Mouse (Mus musculus) midbrain, embryonic 15.5 days (tissue): ENCODE results near the gene Myo1a. TPM values are rescaled to one million over a fixed set of nuclear protein-coding genes. Genes with fewer than 3 reads are reported as not detected.

Experiments used
- ATAC-seq: fragments of 200-750 bp; cut with Nextera tagmentation; replicated peaks from 2 replicates; pipeline ENCODE4 v1.8.0; 2017; ENCODE audit warnings: moderate TSS enrichment
- H3K27ac ChIP-seq: fragments of 300-500 bp; sonication (generic); 2 replicates; pipeline ENCODE4 v1.5.1; 2015; ENCODE audit warnings: mild to moderate bottlenecking, inconsistent platforms
- H3K27me3 ChIP-seq: fragments of 300-500 bp; sonication (generic); replicated peaks from 2 replicates; pipeline ENCODE4 v1.6.1; 2015; ENCODE audit warnings: inconsistent platforms
- H3K36me3 ChIP-seq: fragments of 300-500 bp; sonication (generic); replicated peaks from 2 replicates; pipeline ENCODE4 v1.6.1; 2015; ENCODE audit warnings: inconsistent platforms
- H3K4me1 ChIP-seq: fragments of 300-500 bp; sonication (generic); 2 replicates; pipeline ENCODE4 v1.6.1; 2015; ENCODE audit warnings: inconsistent platforms
- H3K4me2 ChIP-seq: fragments of 300-500 bp; sonication (generic); 2 replicates; pipeline ENCODE4 v1.6.1; 2015; ENCODE audit warnings: inconsistent platforms, mild to moderate bottlenecking, moderate library complexity
- H3K4me3 ChIP-seq: fragments of 300-500 bp; sonication (generic); 2 replicates; pipeline ENCODE4 v1.5.1; 2015; ENCODE audit warnings: mild to moderate bottlenecking, inconsistent platforms
- H3K9ac ChIP-seq: fragments of 300-500 bp; sonication (generic); 2 replicates; pipeline ENCODE4 v1.6.1; 2015; ENCODE audit warnings: mild to moderate bottlenecking, inconsistent platforms
- H3K9me3 ChIP-seq: fragments of 300-500 bp; sonication (generic); 2 replicates; pipeline ENCODE4 v1.6.1; 2016; ENCODE audit warnings: inconsistent platforms
- WGBS: fragments of 180-500 bp; shearing (Covaris S2); methylation state at CpG from one replicate; pipeline ENCODE4 v1.1.7; 2015; ENCODE audit warnings: mixed read lengths; 5-methylcytosine and 5-hydroxymethylcytosine counted together
- polyA plus RNA-seq: library from polyadenylated mRNA; unstranded; fragments of >200 nt; fragmentation: Nextera tagmentation; extraction: Ambion mirVana; gene quantifications from 2 replicates; pipeline ENCODE4 v1.2.1, GENCODE M21; 2015

The Myo1a gene
- polyA plus RNA-seq, 1 experiment from 2014 or later, result 0.25 TPM

DNA sequence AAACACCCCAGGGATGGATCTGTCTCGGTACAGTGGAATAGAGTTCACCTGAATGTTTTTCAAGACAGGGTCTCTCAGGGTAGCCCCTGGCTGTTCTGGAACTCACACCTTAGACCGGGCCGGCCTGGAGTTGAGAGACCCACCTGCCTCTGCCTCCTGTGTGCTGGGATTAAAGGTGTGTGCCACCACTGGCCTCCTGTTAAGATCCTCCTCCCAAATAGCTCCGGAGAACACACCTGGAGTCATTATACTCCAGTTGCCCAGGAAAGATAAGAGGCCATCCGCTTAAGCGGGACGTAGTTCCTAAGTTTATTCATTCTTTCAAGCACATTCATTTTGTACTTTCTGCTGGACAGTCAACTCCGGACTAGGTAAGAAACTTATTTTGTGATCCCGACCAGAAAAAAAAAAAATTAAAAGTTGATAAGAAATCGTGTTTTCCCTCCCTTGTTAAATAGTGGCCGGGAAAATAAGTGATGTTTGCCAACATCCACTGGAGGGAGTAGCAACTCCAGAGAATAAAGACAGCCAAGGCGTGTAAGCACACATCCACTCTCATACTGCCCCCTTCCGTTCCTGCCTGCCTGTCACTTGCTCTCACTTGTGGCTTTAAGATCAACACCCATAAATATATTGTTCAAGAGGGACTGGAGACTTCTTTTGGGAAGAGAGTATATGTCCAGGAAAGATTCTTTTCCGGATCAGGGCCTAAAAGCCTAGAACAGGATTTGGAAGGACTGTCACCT lies 27.2 kb upstream of the Myo1a start:
- Histone ChIP-seq H3K4me2 (peak overlapping the region; percentile 98), H3K4me3 (peak overlapping the region; percentile 66), H3K27me3 (no peaks in the 10 kb centered on the region), H3K4me1 (peaks cover 15% of the 10 kb centered on the region), H3K36me3 (no peaks in the 10 kb centered on the region), H3K9ac (peak overlapping the region; percentile 72), H3K27ac (no peak overlapping the region), H3K9me3 (no peaks in the 10 kb centered on the region)
- 8% methylated on average over 14 of the region's 14 CpGs for WGBS
- ATAC-seq, result peak; percentile 21

DNA sequence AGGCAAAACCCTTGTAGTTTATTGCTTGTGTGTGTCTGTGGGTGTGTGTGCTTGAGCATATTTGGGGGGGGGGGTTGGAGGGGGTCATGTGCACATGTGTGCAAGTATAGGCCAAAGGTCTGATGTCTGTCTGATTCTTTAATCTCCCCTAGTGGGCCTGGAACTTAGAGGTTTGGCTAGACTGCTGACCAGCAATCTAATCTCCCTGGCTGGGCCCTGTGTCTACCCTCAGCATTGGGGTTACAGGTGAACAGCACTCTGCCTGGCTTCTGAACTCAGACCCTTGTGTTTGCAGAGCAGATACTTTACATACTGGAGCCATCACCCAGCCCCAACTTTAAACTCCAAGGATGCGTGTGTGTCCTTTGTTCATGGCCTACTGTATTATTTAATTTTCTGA lies 25.8 kb upstream of the Myo1a start:
- no peak for ATAC-seq
- WGBS, result 83% methylated on average over 1 of the region's 1 CpGs
- no peaks in the 10 kb centered on the region for H3K9me3 ChIP-seq
- H3K4me2 ChIP-seq, result no peak overlapping the region
- H3K4me3 ChIP-seq, result no peak overlapping the region
- H3K36me3 ChIP-seq, result no peaks in the 10 kb centered on the region
- H3K27ac ChIP-seq, result no peak overlapping the region
- no peak overlapping the region for H3K9ac ChIP-seq
- peaks cover 15% of the 10 kb centered on the region for H3K4me1 ChIP-seq
- H3K27me3 ChIP-seq, result no peaks in the 10 kb centered on the region

DNA sequence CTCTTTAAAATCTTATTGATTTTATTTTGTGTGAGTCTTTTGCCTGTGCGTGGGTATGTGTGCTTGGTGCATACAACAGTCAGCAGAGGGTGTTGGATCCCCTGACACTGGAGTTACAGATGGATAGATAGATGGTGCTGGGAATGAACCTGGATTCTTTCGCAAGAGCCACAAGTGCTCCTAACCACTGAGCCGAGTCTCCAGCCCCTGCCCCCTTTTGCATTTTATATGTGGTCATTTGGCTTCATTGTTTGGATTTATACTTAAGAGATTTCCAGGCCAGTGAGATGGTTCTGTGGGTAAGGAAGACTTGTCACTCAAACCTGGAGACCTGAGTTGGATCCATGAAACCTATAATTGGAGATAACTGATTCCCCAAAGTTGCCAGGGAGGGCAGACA lies 25.1 kb upstream of the Myo1a start:
- H3K36me3 ChIP-seq, result no peaks in the 10 kb centered on the region
- H3K9ac ChIP-seq, result no peak overlapping the region
- no peak overlapping the region for H3K27ac ChIP-seq
- H3K9me3 ChIP-seq, result no peaks in the 10 kb centered on the region
- no peak overlapping the region for H3K4me3 ChIP-seq
- 82% methylated on average over 3 of the region's 3 CpGs for WGBS
- peaks cover 15% of the 10 kb centered on the region for H3K4me1 ChIP-seq
- H3K27me3 ChIP-seq, result no peaks in the 10 kb centered on the region
- no peak overlapping the region for H3K4me2 ChIP-seq
- no peak for ATAC-seq

DNA sequence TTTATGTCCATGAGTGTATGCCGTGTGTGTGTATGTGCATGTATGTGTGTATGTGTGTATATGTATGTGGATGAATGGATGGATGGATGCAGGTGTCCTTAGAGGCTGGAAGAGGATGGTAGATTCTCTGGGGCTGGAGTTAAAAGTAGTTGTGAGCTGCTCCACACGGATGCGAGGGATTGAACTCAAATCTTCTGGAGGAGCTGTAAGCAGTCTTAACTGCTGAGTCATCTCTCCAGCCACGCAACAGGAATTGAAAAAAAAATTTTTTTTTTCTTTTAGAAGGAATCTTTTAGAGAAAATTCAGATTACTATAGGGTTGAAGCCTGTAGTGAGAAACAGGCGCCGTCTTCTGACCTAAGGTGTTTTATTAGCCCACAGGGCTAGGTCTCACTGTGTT lies 22.1 kb upstream of the Myo1a start:
- no peak for ATAC-seq
- Histone ChIP-seq H3K4me3 (no peak overlapping the region), H3K27ac (no peak overlapping the region), H3K27me3 (no peaks in the 10 kb centered on the region), H3K9ac (no peak overlapping the region), H3K4me1 (peaks cover 4% of the 10 kb centered on the region), H3K36me3 (no peaks in the 10 kb centered on the region), H3K4me2 (no peak overlapping the region), H3K9me3 (no peaks in the 10 kb centered on the region)
- 94% methylated on average over 6 of the region's 6 CpGs for WGBS

DNA sequence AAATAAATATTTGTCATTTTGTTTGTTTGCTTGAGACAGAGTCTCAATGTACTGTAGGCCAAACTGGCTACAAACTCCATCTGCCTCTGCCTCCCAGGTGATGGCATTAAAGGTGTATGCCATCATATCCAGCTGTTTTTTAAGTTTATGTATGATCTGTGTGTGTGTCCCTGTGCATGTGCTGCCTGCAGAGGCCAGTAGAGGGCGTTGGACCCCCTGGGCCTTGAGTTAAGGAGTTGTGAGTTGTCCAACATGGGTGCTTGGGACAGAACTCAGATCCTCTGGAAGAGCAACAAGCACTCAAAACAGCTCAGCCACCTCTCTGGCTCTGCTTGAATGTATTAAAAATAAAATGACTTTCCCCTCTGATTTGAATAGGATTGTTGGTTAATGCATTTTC lies 13.9 kb upstream of the Myo1a start:
- WGBS, result 44% methylated on average over 1 of the region's 1 CpGs
- Histone ChIP-seq H3K27me3 (no peaks in the 10 kb centered on the region), H3K4me3 (no peak overlapping the region), H3K27ac (no peak overlapping the region), H3K9me3 (no peaks in the 10 kb centered on the region), H3K4me1 (no peaks in the 10 kb centered on the region), H3K9ac (no peak overlapping the region), H3K36me3 (0 out of 2 replicates have a peak, but pooled peaks cover under 1% of the 10 kb centered on the region), H3K4me2 (no peak overlapping the region)
- no peak for ATAC-seq

DNA sequence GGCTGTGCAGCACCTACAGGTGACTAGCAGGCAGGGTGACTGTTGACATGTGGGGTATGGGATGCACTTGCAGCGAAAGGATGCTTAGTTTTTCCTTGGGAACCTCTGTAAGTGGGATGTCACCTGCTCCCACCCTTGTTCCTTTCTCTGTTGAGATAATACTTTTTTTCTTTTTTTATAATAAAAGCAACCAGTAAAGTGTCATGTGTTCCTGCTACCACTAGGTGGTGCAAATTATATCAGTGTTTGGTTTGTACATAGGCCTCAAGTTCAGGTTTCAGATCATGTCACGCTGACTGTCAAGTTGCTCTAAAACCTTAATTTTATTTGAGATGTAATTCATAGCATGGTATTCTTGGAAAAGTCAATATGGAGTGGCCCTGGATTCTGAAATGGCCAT lies 10.3 kb upstream of the Myo1a start:
- H3K4me2 ChIP-seq, result no peak overlapping the region
- WGBS, result 58% methylated on average over 2 of the region's 2 CpGs
- no peak overlapping the region for H3K4me3 ChIP-seq
- no peaks in the 10 kb centered on the region for H3K27me3 ChIP-seq
- 0 out of 2 replicates have a peak, but pooled peaks cover 4% of the 10 kb centered on the region for H3K36me3 ChIP-seq
- H3K27ac ChIP-seq, result no peak overlapping the region
- ATAC-seq, result no peak
- H3K4me1 ChIP-seq, result no peaks in the 10 kb centered on the region
- no peak overlapping the region for H3K9ac ChIP-seq
- no peaks in the 10 kb centered on the region for H3K9me3 ChIP-seq

DNA sequence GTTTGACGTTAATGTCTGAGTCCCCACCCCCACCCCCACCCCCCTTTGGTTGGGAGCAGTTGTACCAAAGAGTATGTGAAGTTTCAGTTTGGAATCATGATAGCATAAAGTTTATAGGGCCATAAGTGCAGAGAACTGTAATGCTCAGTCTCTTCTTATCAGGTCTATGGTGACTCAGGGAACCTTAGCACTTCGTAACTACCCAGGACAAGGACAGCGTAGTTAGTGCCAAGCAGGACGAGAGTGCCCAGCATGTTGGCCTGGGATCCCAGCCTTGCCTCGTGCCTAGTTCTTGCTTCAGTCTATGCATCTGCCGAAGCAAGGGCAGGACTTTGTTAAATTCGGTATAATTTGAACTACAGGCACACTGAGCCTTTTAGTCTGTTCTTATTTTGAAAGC lies 9.2 kb upstream of the Myo1a start:
- Histone ChIP-seq H3K9me3 (no peaks in the 10 kb centered on the region), H3K36me3 (0 out of 2 replicates have a peak, but pooled peaks cover 4% of the 10 kb centered on the region), H3K4me1 (no peaks in the 10 kb centered on the region), H3K4me3 (no peak overlapping the region), H3K27ac (no peak overlapping the region), H3K9ac (no peak overlapping the region), H3K27me3 (no peaks in the 10 kb centered on the region), H3K4me2 (no peak overlapping the region)
- no peak for ATAC-seq
- 94% methylated on average over 7 of the region's 7 CpGs for WGBS

DNA sequence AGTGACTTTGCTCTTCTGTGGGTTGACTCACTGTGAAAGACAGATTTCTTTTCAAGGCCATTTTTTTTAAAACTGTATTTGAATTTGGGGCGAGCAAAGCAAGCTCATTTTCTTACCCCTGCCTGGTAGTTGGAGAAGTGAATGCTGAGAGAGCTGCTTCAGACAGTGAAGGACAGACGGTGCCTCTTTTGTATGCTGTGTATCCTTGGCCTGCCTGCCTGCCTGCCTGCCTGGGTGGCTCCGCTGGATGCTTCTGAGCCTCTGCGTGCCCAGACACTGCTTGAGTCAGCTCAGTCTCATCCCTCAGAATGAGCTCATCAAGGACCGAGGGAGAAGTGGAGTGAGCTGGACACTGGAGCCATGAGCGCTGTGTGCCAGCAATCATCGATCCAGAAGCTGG lies 6.0 kb upstream of the Myo1a start:
- 0 out of 2 replicates have a peak, but pooled peaks cover 4% of the 10 kb centered on the region for H3K36me3 ChIP-seq
- no peaks in the 10 kb centered on the region for H3K4me1 ChIP-seq
- no peak overlapping the region for H3K27ac ChIP-seq
- H3K4me3 ChIP-seq, result no peak overlapping the region
- no peak overlapping the region for H3K4me2 ChIP-seq
- H3K9me3 ChIP-seq, result no peaks in the 10 kb centered on the region
- no peak overlapping the region for H3K9ac ChIP-seq
- no peaks in the 10 kb centered on the region for H3K27me3 ChIP-seq
- ATAC-seq, result no peak
- WGBS, result 88% methylated on average over 7 of the region's 7 CpGs

DNA sequence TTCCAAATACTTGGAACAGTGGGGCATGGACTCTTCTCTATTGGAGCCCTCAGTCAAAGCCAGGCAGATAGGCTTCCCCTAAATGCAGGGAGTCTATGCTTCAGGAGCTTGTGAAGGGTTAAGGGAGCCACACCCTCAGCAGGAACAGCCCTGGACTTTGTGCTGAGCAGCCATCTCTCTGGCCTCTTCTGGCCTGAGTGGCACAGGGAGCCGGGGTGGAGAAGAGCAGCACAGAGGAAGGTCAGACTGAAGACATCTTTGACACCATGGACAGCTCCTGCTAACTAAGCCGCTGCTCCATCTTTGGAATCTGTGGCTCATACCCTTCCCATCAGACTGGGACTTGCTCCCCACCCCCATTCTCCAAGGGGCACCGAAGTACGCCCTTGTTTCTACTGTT lies 1.7 kb upstream of the Myo1a start:
- Histone ChIP-seq H3K27ac (no peak overlapping the region), H3K4me3 (no peak overlapping the region), H3K27me3 (no peaks in the 10 kb centered on the region), H3K4me1 (no peaks in the 10 kb centered on the region), H3K9ac (no peak overlapping the region), H3K4me2 (no peak overlapping the region), H3K9me3 (no peaks in the 10 kb centered on the region), H3K36me3 (no peaks in the 10 kb centered on the region)
- WGBS, result 51% methylated on average over 4 of the region's 4 CpGs
- no peak for ATAC-seq

DNA sequence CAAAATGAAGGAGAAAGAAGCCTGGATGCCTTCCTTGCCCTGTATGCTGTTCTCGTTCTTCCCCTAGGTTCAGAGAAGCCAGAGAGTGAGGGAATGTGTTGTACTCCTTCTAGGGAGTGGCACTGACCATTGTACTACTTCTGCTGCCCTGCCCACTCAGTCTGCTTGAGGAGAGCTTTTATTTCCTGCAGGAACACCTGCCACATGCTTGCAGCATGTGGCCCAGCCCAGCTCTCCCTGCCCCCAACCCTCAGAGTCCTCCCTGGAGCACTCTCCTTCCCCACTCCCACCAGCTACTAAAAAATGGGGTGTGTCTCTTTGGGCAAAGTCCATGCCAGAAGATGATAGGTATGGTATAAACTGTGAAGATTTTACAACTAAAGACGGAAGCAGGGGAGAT lies 677 bp upstream of the Myo1a start:
- 61% methylated on average over 2 of the region's 2 CpGs for WGBS
- no peaks in the 10 kb centered on the region for H3K27me3 ChIP-seq
- H3K9ac ChIP-seq, result no peak overlapping the region
- no peaks in the 10 kb centered on the region for H3K4me1 ChIP-seq
- no peak for ATAC-seq
- H3K36me3 ChIP-seq, result no peaks in the 10 kb centered on the region
- H3K9me3 ChIP-seq, result no peaks in the 10 kb centered on the region
- no peak overlapping the region for H3K4me3 ChIP-seq
- H3K4me2 ChIP-seq, result no peak overlapping the region
- no peak overlapping the region for H3K27ac ChIP-seq

DNA sequence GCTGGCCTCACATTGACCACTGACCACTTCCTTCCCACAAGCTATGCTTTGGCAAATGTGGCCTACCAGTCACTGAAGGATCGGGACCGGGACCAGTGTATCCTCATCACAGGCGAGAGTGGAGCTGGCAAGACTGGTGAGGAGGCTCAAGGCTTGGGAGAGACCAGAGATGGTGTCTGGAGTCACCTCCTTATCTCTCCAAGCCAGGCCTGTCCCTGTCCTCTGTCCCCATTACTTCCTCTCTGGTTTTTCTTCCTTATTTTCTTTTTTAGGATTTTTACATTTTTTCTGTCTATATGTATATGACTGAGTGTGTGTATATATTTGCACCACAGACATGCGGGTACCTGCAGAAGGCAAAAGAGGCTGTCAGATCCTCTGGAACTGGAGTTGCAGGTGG lies 813 bp downstream of the Myo1a start:
- H3K9me3 ChIP-seq, result no peaks in the 10 kb centered on the region
- H3K4me3 ChIP-seq, result no peak overlapping the region
- H3K4me1 ChIP-seq, result no peaks in the 10 kb centered on the region
- no peak overlapping the region for H3K9ac ChIP-seq
- 91% methylated on average over 4 of the region's 4 CpGs for WGBS
- no peak overlapping the region for H3K4me2 ChIP-seq
- H3K36me3 ChIP-seq, result no peaks in the 10 kb centered on the region
- no peaks in the 10 kb centered on the region for H3K27me3 ChIP-seq
- ATAC-seq, result no peak
- no peak overlapping the region for H3K27ac ChIP-seq

DNA sequence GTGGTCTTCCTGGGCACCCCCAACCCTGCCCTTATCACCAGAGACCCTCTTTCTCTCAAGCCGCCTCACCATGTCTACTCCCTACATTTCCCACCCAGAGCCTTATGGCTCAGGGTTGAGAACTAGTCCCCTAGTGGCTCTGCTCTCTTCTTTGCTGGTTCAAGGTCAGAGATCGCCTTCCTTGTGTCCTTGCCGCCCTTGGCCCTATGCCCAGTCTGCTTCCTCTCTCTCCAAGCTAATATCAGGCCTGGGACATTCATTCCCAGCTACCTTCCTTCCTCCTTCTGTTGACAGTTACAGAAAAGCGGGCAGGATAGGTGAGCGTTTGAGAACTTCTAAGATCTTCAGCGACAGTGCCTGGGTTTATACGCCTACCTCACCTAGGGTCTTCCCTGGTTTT lies 2.8 kb downstream of the Myo1a start:
- no peaks in the 10 kb centered on the region for H3K36me3 ChIP-seq
- H3K9me3 ChIP-seq, result no peaks in the 10 kb centered on the region
- no peaks in the 10 kb centered on the region for H3K27me3 ChIP-seq
- no peak overlapping the region for H3K27ac ChIP-seq
- H3K4me3 ChIP-seq, result no peak overlapping the region
- H3K4me2 ChIP-seq, result no peak overlapping the region
- ATAC-seq, result no peak
- H3K9ac ChIP-seq, result no peak overlapping the region
- no peaks in the 10 kb centered on the region for H3K4me1 ChIP-seq
- 94% methylated on average over 7 of the region's 7 CpGs for WGBS

DNA sequence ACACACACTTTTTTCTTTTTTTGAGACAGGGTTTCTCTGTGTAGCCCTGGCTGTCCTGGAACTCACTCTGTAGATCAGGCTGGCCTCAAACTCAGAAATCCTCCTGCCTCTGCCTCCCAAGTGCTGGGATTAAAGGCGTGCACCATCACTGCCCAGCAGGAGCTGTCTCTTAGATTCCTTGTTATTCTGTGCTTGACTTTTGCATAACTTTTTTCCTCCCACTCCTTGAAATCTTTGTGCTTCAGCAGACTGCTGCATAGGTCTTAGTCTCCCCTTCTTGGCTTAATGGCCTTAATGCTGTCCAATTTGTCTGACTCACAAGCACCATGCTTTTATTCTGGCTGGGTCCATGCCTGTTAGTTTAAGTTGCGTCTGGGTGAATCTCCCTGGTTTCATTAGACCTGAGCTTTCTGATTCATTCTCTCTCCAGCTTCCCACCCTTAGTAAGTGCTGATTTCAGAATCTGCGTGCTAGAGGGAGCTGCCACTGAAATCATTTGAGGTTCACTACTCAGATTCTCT lies 3.9 kb downstream of the Myo1a start:
- ATAC-seq, result no peak
- Histone ChIP-seq H3K4me2 (no peak overlapping the region), H3K36me3 (no peaks in the 10 kb centered on the region), H3K27me3 (no peaks in the 10 kb centered on the region), H3K4me3 (no peak overlapping the region), H3K27ac (no peak overlapping the region), H3K9ac (no peak overlapping the region), H3K4me1 (no peaks in the 10 kb centered on the region), H3K9me3 (no peaks in the 10 kb centered on the region)
- 78% methylated on average over 3 of the region's 3 CpGs for WGBS
